Mouse (Mus musculus) liver, embryonic 11.5 days (tissue): Measurements from ENCODE around the gene Gad1. TPM values are rescaled to one million over a fixed set of nuclear protein-coding genes. Genes with fewer than 3 reads are reported as not detected.
"Not testable (repeated sequence)": the region's sequence is repeated elsewhere in the genome, so short reads cannot be mapped to it uniquely, and the experiment has no call there.

ENCODE experiments used
- ATAC-seq: fragments of 200-750 bp; cut with Nextera tagmentation; replicated peaks from 2 replicates; pipeline ENCODE4 v1.8.0; 2017; ENCODE audit warnings: moderate number of reproducible peaks, mild to moderate bottlenecking, moderate TSS enrichment, moderate library complexity; ENCODE audit not compliant: low FRiP score
- DNase-seq: peaks from one replicate; pipeline ENCODE4 v3.0.0-alpha.2; 2017; ENCODE audit warnings: low spot score
- H3K27ac ChIP-seq: fragments of 300-500 bp; sonication (generic); 2 replicates; pipeline ENCODE4 v1.5.1; 2014; ENCODE audit warnings: mild to moderate bottlenecking, low read depth, low read length, control low read depth
- H3K27me3 ChIP-seq: fragments of 300-500 bp; sonication (generic); replicated peaks from 2 replicates; pipeline ENCODE4 v1.6.1; 2014; ENCODE audit warnings: low read length, mixed read lengths; ENCODE audit not compliant: control insufficient read depth, insufficient read depth
- H3K36me3 ChIP-seq: fragments of 300-500 bp; sonication (generic); 2 replicates; pipeline ENCODE4 v1.6.1; 2014; ENCODE audit warnings: mild to moderate bottlenecking, low read length, moderate library complexity, mixed read lengths; ENCODE audit not compliant: control insufficient read depth, insufficient read depth
- H3K4me1 ChIP-seq: fragments of 300-500 bp; sonication (generic); replicated peaks from 2 replicates; pipeline ENCODE4 v1.6.1; 2014; ENCODE audit warnings: low read length, mixed read lengths; ENCODE audit not compliant: control insufficient read depth, insufficient read depth
- H3K4me2 ChIP-seq: fragments of 300-500 bp; sonication (generic); 2 replicates; pipeline ENCODE4 v1.6.1; 2014; ENCODE audit warnings: mild to moderate bottlenecking, control low read depth, moderate library complexity
- H3K4me3 ChIP-seq: fragments of 300-500 bp; sonication (generic); 2 replicates; pipeline ENCODE4 v1.5.1; 2014; ENCODE audit warnings: low read depth, low read length, control low read depth
- H3K9ac ChIP-seq: fragments of 300-500 bp; sonication (generic); 2 replicates; pipeline ENCODE4 v1.6.1; 2014; ENCODE audit warnings: low read depth, low read length, control low read depth
- H3K9me3 ChIP-seq: fragments of 300-500 bp; sonication (generic); 2 replicates; pipeline ENCODE4 v1.6.1; 2016; ENCODE audit warnings: low read length, inconsistent platforms, mixed read lengths; ENCODE audit not compliant: control insufficient read depth
- WGBS: fragments of 180-500 bp; shearing (Covaris S2); extraction: QIAGEN DNeasy Blood & Tissue Kit; methylation state at CpG from one replicate; pipeline ENCODE4 v1.1.7; 2014; 5-methylcytosine and 5-hydroxymethylcytosine counted together
- polyA plus RNA-seq: library from polyadenylated mRNA; unstranded; fragments of >200 nt; fragmentation: Nextera tagmentation; extraction: Ambion mirVana; gene quantifications from 2 replicates; pipeline ENCODE4 v1.2.1, GENCODE M21; 2014

Gene Gad1
- 0.19 and 0.43 TPM in 2 replicates for polyA plus RNA-seq

DNA sequence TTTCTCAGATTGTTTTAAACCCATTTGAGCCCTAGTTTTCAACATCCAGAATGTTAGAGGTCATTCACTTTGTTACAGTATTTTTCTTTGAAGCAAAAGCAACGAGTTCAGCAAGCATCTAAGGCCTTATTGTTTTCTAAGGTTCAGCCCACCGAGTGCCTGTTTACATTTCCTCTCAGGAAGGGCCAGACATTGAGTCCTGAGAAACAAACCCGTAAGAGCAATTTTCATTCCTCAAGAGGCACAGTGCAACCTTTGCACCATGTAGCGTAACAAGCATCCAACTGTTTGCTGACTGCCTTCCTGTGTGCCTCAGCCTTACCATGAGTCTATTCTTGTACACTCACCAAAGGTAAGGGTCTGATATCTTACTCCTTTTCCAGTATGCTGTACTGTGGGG lies at the start of gene Gad1:
Gad1 (plus strand) TSS at position 301 of the 400 bp plus-strand sequence.
- Histone ChIP-seq H3K4me3 (no peak within 1 kb of the TSS), H3K4me2 (no peak within 1 kb of the TSS), H3K9me3 (no peaks in the 10 kb centered on the region), H3K36me3 (no peaks in the 10 kb centered on the region), H3K4me1 (no peaks in the 10 kb centered on the region), H3K9ac (no peak within 1 kb of the TSS), H3K27ac (no peak within 1 kb of the TSS), H3K27me3 (0 out of 2 replicates have a peak, but pooled peaks cover 2% of the 10 kb centered on the region)
- 54% methylated on average over 4 of the region's 4 CpGs for WGBS
- DNase-seq = no peak
- ATAC-seq = no peak

GRCm38 (mm10) chr2:70503436-70503835 lies 49.4 kb upstream of the Gad1 start:
- H3K4me3 ChIP-seq = no peak overlapping the region
- ATAC-seq (no peak), DNase-seq (no peak)
- H3K9ac ChIP-seq = no peak overlapping the region
- H3K27me3 ChIP-seq = no peaks in the 10 kb centered on the region; the same call in 1 of the 2 replicates
- WGBS = 62% methylated on average over 10 of the region's 10 CpGs
- H3K4me1 ChIP-seq = no peaks in the 10 kb centered on the region
- no peaks in the 10 kb centered on the region for H3K36me3 ChIP-seq
- no peaks in the 10 kb centered on the region for H3K9me3 ChIP-seq
- no peak overlapping the region for H3K4me2 ChIP-seq
- H3K27ac ChIP-seq = no peak overlapping the region

DNA sequence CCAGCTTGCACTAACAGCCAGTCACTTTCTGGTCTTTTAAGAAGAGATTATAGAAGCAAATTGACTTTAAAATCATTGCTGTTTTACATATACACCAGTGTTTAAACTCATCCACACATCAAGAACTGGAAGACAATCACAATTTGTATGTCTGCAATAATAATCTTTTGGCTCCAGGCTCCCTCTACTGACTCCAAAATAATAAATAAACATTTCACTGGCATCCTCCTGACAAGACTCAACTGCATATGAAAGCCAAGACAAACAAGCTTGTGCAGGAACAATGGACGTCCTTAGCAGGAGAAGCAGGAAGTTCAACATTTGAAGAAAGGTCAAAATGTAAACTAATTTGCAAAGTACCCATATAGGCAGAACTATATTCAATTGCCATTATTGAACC lies 47.6 kb upstream of the Gad1 start:
- DNase-seq (no peak), ATAC-seq (no peak)
- H3K36me3 ChIP-seq = no peaks in the 10 kb centered on the region
- peaks cover 10% of the 10 kb centered on the region for H3K27me3 ChIP-seq
- H3K9me3 ChIP-seq = no peaks in the 10 kb centered on the region
- no peak overlapping the region for H3K4me2 ChIP-seq
- WGBS = 17% methylated on average over 1 of the region's 1 CpGs
- H3K4me3 ChIP-seq = no peak overlapping the region
- 0 out of 2 replicates have a peak, but pooled peaks cover 2% of the 10 kb centered on the region for H3K4me1 ChIP-seq
- no peak overlapping the region for H3K27ac ChIP-seq
- H3K9ac ChIP-seq = no peak overlapping the region

GRCm38 (mm10) chr2:70505896-70506295 lies 47.0 kb upstream of the Gad1 start:
- Histone ChIP-seq H3K27me3 (peaks cover 12% of the 10 kb centered on the region), H3K9ac (no peak overlapping the region), H3K36me3 (no peaks in the 10 kb centered on the region), H3K27ac (no peak overlapping the region), H3K4me3 (no peak overlapping the region), H3K4me1 (0 out of 2 replicates have a peak, but pooled peaks cover 2% of the 10 kb centered on the region), H3K4me2 (no peak overlapping the region), H3K9me3 (no peaks in the 10 kb centered on the region)
- DNase-seq (no peak), ATAC-seq (no peak)
- WGBS = 32% methylated on average over 4 of the region's 4 CpGs

DNA sequence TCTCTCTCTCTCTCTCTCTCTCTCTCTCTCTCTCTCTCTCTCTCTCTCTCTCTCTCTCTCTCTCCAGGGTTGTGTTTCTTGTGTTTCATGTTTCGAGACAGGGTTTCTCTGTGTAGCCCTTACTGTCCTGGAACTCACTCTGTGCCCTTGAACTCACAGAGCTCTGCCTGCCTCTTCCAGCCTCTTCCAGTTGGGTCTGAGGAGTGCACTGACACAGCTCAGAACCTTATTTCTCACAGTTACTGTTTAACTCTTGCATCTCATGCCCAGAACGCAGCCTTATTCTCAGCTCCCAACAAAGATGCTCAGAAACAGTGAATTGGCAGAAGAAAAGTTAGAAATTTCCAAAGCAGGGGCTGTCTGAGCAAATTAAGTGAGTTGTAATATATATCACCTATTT lies 46.5 kb upstream of the Gad1 start:
- H3K4me2 ChIP-seq = no peak overlapping the region
- H3K4me1 ChIP-seq = 0 out of 2 replicates have a peak, but pooled peaks cover 2% of the 10 kb centered on the region
- no peak overlapping the region for H3K9ac ChIP-seq
- H3K36me3 ChIP-seq = no peaks in the 10 kb centered on the region
- DNase-seq = no peak
- H3K4me3 ChIP-seq = no peak overlapping the region
- no peak for ATAC-seq
- no peak overlapping the region for H3K27ac ChIP-seq
- no peaks in the 10 kb centered on the region for H3K9me3 ChIP-seq
- peaks cover 12% of the 10 kb centered on the region for H3K27me3 ChIP-seq
- WGBS = 65% methylated on average over 2 of the region's 2 CpGs

- peak within 1 kb of the TSS; percentile 12; the same call in 1 of the 2 replicates for H3K9ac ChIP-seq
- 0 out of 2 replicates have a peak, but pooled peaks cover 2% of the 10 kb centered on the region for H3K4me1 ChIP-seq
- peaks cover 12% of the 10 kb centered on the region for H3K27me3 ChIP-seq
- ATAC-seq (no peak), DNase-seq (no peak)
- no peaks in the 10 kb centered on the region for H3K9me3 ChIP-seq
- H3K4me3 ChIP-seq = peak within 1 kb of the TSS; percentile 53
- WGBS = 24% methylated on average over 10 of the region's 10 CpGs
- H3K36me3 ChIP-seq = no peaks in the 10 kb centered on the region
- H3K4me2 ChIP-seq = peak within 1 kb of the TSS; percentile 72
- no peak within 1 kb of the TSS for H3K27ac ChIP-seq
These were observed 44.4 kb upstream of the Gad1 start, which contains the start of gene Erich2 for GRCm38 (mm10) chr2:70508496-70508895. Erich2 (plus strand) TSS chr2:70508819.

GRCm38 (mm10) chr2:70509021-70509632 lies 43.7 kb upstream of the Gad1 start:
- WGBS = under 1% methylated on average over 55 of the region's 56 CpGs
- peak overlapping the region; percentile 12; the same call in 1 of the 2 replicates for H3K9ac ChIP-seq
- peak overlapping the region; percentile 72 for H3K4me2 ChIP-seq

DNA sequence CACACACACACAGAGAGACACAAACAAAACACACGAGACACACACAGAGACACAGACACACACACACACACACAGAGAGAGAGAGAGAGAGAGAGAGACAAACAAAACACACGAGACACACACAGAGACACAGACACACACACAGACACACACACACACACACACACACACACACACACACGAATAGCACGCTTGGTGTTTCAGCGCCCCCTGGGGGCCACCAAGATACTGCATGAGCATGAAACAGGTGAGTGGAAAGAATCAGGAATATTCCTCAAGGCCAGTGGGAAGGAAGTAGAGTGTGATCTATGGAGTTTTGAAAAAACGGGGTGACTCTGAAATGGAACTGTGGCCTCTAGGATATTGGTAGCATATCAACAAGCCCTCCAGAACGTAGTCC lies 14.6 kb upstream of the Gad1 start:
- H3K36me3 ChIP-seq, H3K27ac ChIP-seq, H3K4me2 ChIP-seq, DNase-seq, H3K9me3 ChIP-seq, H3K4me1 ChIP-seq, H3K27me3 ChIP-seq, H3K9ac ChIP-seq, H3K4me3 ChIP-seq, ATAC-seq: not testable (repeated sequence)
- 42% methylated on average over 7 of the region's 7 CpGs for WGBS

More at GRCm38 (mm10) chr2:70509021-70509632, 43.7 kb upstream of the Gad1 start:
- DNase-seq = peak; percentile 74
- H3K27me3 ChIP-seq = peaks cover 12% of the 10 kb centered on the region
- H3K4me1 ChIP-seq = 0 out of 2 replicates have a peak, but pooled peaks cover 2% of the 10 kb centered on the region
- peak; percentile 77 for ATAC-seq
- no peak overlapping the region for H3K27ac ChIP-seq
- no peaks in the 10 kb centered on the region for H3K9me3 ChIP-seq
- no peaks in the 10 kb centered on the region for H3K36me3 ChIP-seq
- peak overlapping the region; percentile 53 for H3K4me3 ChIP-seq

GRCm38 (mm10) chr2:70550671-70551070 lies 2.2 kb upstream of the Gad1 start:
- ATAC-seq (no peak), DNase-seq (no peak)
- no peak overlapping the region for H3K27ac ChIP-seq
- H3K4me3 ChIP-seq = no peak overlapping the region
- no peak overlapping the region for H3K4me2 ChIP-seq
- H3K36me3 ChIP-seq = no peaks in the 10 kb centered on the region
- H3K4me1 ChIP-seq = no peaks in the 10 kb centered on the region
- no peak overlapping the region for H3K9ac ChIP-seq
- 58% methylated on average over 6 of the region's 6 CpGs for WGBS
- H3K27me3 ChIP-seq = no peaks in the 10 kb centered on the region
- no peaks in the 10 kb centered on the region for H3K9me3 ChIP-seq
